Mouse (Mus musculus): Measurements from ENCODE around the gene Tubb2a.

DNA sequence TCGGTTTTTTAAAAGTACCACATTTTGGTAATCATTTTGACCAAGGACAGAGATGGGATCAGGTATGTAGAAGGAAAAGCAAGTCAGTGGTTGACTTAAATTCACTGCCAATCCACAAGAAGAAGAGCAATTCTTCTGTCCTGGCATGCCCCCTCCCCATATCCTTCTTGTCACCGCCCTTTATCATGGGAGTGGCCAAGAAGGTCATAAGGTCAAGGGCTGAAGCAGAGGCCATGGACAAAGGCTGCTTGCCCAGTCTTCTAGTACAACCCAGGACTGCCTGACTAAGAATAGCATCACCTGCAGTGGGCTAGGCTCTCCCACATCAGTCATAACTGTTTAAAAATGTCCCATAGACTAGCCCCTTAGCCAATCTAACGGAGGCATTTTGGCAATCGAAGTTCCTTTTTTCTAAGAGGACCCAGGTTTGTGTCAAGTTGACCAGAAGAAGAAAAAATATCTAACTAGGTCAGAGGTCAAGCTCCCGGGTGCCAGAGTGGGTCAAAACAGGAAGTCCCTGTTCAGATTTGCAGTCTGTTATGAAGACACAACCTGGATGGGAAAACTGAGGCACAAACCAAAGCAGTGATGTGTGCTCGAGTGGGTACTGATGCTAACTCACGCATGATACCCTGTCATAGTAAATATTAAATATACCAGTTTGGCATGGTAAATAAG lies 34.0 kb downstream of the Tubb2a start:
- TF ChIP-seq CTCF (IDR thresholded peaks at IDR 0.05; ENCODE audit: borderline replicate concordance, extremely low read depth, insufficient read depth, insufficient read length) = no peak
- TF ChIP-seq POLR2A (IDR thresholded peaks at IDR 0.05; ENCODE audit: borderline replicate concordance, extremely low read depth, insufficient read depth, insufficient read length, poor library complexity, severe bottlenecking) = no peak

All from brain, embryonic 14.5 days (tissue).